Mouse (Mus musculus) hindbrain, postnatal 0 days (tissue): ENCODE measurements around the gene Acsl1. TPM values are rescaled to one million over a fixed set of nuclear protein-coding genes. Genes with fewer than 3 reads are reported as not detected.

Source experiments
- ATAC-seq: fragments of 200-750 bp; cut with Nextera tagmentation; 2 replicates; pipeline ENCODE4 v1.8.0; 2017; ENCODE audit warnings: mild to moderate bottlenecking, moderate TSS enrichment, moderate library complexity
- DNase-seq: peaks from one replicate; pipeline ENCODE4 v3.0.0-alpha.2; 2015; ENCODE audit warnings: low spot score
- H3K27ac ChIP-seq: fragments of 300-500 bp; sonication (generic); 2 replicates; pipeline ENCODE4 v1.5.1; 2014; ENCODE audit warnings: mild to moderate bottlenecking
- H3K27me3 ChIP-seq: fragments of 300-500 bp; sonication (generic); 2 replicates; pipeline ENCODE4 v1.6.1; 2014; ENCODE audit warnings: low read length, mixed read lengths; ENCODE audit not compliant: insufficient read depth
- H3K36me3 ChIP-seq: fragments of 300-500 bp; sonication (generic); 2 replicates; pipeline ENCODE4 v1.6.1; 2014; ENCODE audit warnings: low read length, mixed read lengths; ENCODE audit not compliant: insufficient read depth
- H3K4me1 ChIP-seq: fragments of 300-500 bp; sonication (generic); 2 replicates; pipeline ENCODE4 v1.6.1; 2014; ENCODE audit warnings: antibody characterized with exemption, low read length, mixed read lengths; ENCODE audit not compliant: insufficient read depth
- H3K4me2 ChIP-seq: fragments of 300-500 bp; sonication (generic); 2 replicates; pipeline ENCODE4 v1.6.1; 2014; ENCODE audit warnings: low read depth, mild to moderate bottlenecking, low read length, moderate library complexity, mixed read lengths
- H3K4me3 ChIP-seq: fragments of 300-500 bp; sonication (generic); 2 replicates; pipeline ENCODE4 v1.5.1; 2014; ENCODE audit warnings: low read length
- H3K9ac ChIP-seq: fragments of 300-500 bp; sonication (generic); replicated peaks from 2 replicates; pipeline ENCODE4 v1.6.1; 2014; ENCODE audit warnings: mild to moderate bottlenecking, low read length, moderate library complexity, mixed read lengths
- H3K9me3 ChIP-seq: fragments of 300-500 bp; sonication (generic); 2 replicates; pipeline ENCODE4 v1.6.1; 2016; ENCODE audit warnings: low read length, mixed read lengths
- CTCF ChIP-seq: IDR thresholded peaks from 2 replicates; pipeline ENCODE4 v1.5.1; 2016; ENCODE audit warnings: antibody characterized with exemption, control low read depth, low read depth
- WGBS: fragments of 180-500 bp; shearing (Covaris S2); extraction: QIAGEN DNeasy Blood & Tissue Kit; methylation state at CpG from one replicate; pipeline ENCODE4 v1.1.7; 2014; 5-methylcytosine and 5-hydroxymethylcytosine counted together
- polyA plus RNA-seq: library from polyadenylated mRNA; unstranded; fragments of >200 nt; fragmentation: Nextera tagmentation; extraction: Ambion mirVana; gene quantifications from 2 replicates; pipeline ENCODE4 v1.2.1, GENCODE M21; 2015
- total RNA-seq: library from RNA; depleted of rRNA; stranded (reverse); fragments of >200 nt; gene quantifications from 2 replicates; pipeline ENCODE4 v1.2.3, GENCODE M21; 2014

Gene Acsl1
- total and polyA plus RNA-seq, 2 experiments from 2014 or later = 25.6 to 29.0 TPM

- ATAC-seq (no peak), DNase-seq (no peak)
- no peaks in the 10 kb centered on the region for H3K36me3 ChIP-seq
- no peak overlapping the region for H3K27ac ChIP-seq
- no peaks in the 10 kb centered on the region for H3K4me1 ChIP-seq
- no peak for TF ChIP-seq CTCF
- H3K4me2 ChIP-seq = no peak overlapping the region
- no peak overlapping the region for H3K9ac ChIP-seq
- WGBS = 59% methylated on average over 10 of the region's 10 CpGs
- no peaks in the 10 kb centered on the region for H3K27me3 ChIP-seq
- H3K4me3 ChIP-seq = no peak overlapping the region
- no peaks in the 10 kb centered on the region for H3K9me3 ChIP-seq
Measured at GRCm38 (mm10) chr8:46438491-46438890, 32.3 kb upstream of the Acsl1 start.

GRCm38 (mm10) chr8:46445964-46446915 is 24.6 kb upstream of the Acsl1 start:
- TF ChIP-seq CTCF = no peak
- Histone ChIP-seq H3K27ac (no peak overlapping the region), H3K4me1 (no peaks in the 10 kb centered on the region), H3K9me3 (no peaks in the 10 kb centered on the region), H3K4me2 (no peak overlapping the region), H3K4me3 (no peak overlapping the region), H3K27me3 (no peaks in the 10 kb centered on the region), H3K9ac (no peak overlapping the region), H3K36me3 (no peaks in the 10 kb centered on the region)
- DNase-seq (no peak), ATAC-seq (no peak)
- WGBS = 51% methylated on average over 12 of the region's 12 CpGs

- Histone ChIP-seq H3K4me1 (no peaks in the 10 kb centered on the region), H3K36me3 (no peaks in the 10 kb centered on the region), H3K9ac (no peak overlapping the region), H3K27me3 (no peaks in the 10 kb centered on the region), H3K27ac (no peak overlapping the region), H3K4me2 (no peak overlapping the region), H3K9me3 (no peaks in the 10 kb centered on the region), H3K4me3 (no peak overlapping the region)
- no peak for TF ChIP-seq CTCF
- WGBS = 88% methylated on average over 6 of the region's 6 CpGs
- no peak for DNase-seq
- ATAC-seq = no peak
Measured at GRCm38 (mm10) chr8:46447334-46447733, 23.5 kb upstream of the Acsl1 start.

GRCm38 (mm10) chr8:46448606-46449005 is 22.2 kb upstream of the Acsl1 start:
- Histone ChIP-seq H3K27me3 (no peaks in the 10 kb centered on the region), H3K36me3 (no peaks in the 10 kb centered on the region), H3K9me3 (no peaks in the 10 kb centered on the region), H3K27ac (no peak overlapping the region), H3K4me2 (no peak overlapping the region), H3K9ac (no peak overlapping the region), H3K4me1 (no peaks in the 10 kb centered on the region), H3K4me3 (no peak overlapping the region)
- WGBS = 70% methylated on average over 5 of the region's 5 CpGs
- TF ChIP-seq CTCF = no peak
- ATAC-seq = no peak
- DNase-seq = no peak

GRCm38 (mm10) chr8:46449063-46449462 is 21.8 kb upstream of the Acsl1 start:
- Histone ChIP-seq H3K9me3 (0 out of 2 replicates have a peak, but pooled peaks cover 3% of the 10 kb centered on the region), H3K4me1 (no peaks in the 10 kb centered on the region), H3K4me3 (no peak overlapping the region), H3K27ac (no peak overlapping the region), H3K27me3 (no peaks in the 10 kb centered on the region), H3K36me3 (no peaks in the 10 kb centered on the region), H3K9ac (no peak overlapping the region), H3K4me2 (no peak overlapping the region)
- WGBS = 85% methylated on average over 4 of the region's 4 CpGs
- DNase-seq (no peak), ATAC-seq (no peak)
- no peak for TF ChIP-seq CTCF

GRCm38 (mm10) chr8:46449723-46450251 is 21.1 kb upstream of the Acsl1 start:
- H3K27me3 ChIP-seq = no peaks in the 10 kb centered on the region
- peaks cover 8% of the 10 kb centered on the region; the same call in 1 of the 2 replicates for H3K9me3 ChIP-seq
- no peak overlapping the region for H3K4me2 ChIP-seq
- WGBS = 78% methylated on average over 8 of the region's 8 CpGs
- DNase-seq (no peak), ATAC-seq (no peak)
- no peak overlapping the region for H3K9ac ChIP-seq
- H3K27ac ChIP-seq = no peak overlapping the region
- H3K4me1 ChIP-seq = no peaks in the 10 kb centered on the region
- no peaks in the 10 kb centered on the region for H3K36me3 ChIP-seq
- TF ChIP-seq CTCF = no peak
- no peak overlapping the region for H3K4me3 ChIP-seq
